Mouse (Mus musculus): ENCODE measurements at regions not wholly inside any gene's neighbourhood (a gene's known extent, or its start where the extent isn't known, plus 50 kb on each side); places are given as distances from the start of the nearest gene placed in this dataset.

- TF ChIP-seq CTCF (IDR thresholded peaks at IDR 0.05; ENCODE audit: borderline replicate concordance, insufficient read depth, low read depth, low read length): no peak
- TF ChIP-seq POLR2A (IDR thresholded peaks at IDR 0.05; ENCODE audit: borderline replicate concordance, insufficient read depth, low read length): no peak
These were observed 470.2 kb downstream of the Tmem182 start for GRCm38 (mm10) chr1:41275642-41276041.
